Mouse (Mus musculus): ENCODE measurements around the gene Gabarapl1. TPM values are rescaled to one million over a fixed set of nuclear protein-coding genes. Genes with fewer than 3 reads are reported as not detected.

Gabarapl1 gene
- polyA plus RNA-seq, 1 experiment from 2014 or later: 54.4 TPM

GRCm38 (mm10) chr6:129581274-129581673 is 48.3 kb downstream of the Gabarapl1 start:
- no peak overlapping the region for H3K4me2 ChIP-seq (replicated peaks)
- H3K4me3 ChIP-seq (replicated peaks): no peak overlapping the region
- H3K4me1 ChIP-seq: no peaks in the 10 kb centered on the region
- H3K36me3 ChIP-seq: no peaks in the 10 kb centered on the region
- H3K27ac ChIP-seq (replicated peaks): no peak overlapping the region
- no peaks in the 10 kb centered on the region for H3K9me3 ChIP-seq (replicated peaks)
- WGBS: 51% methylated on average over 4 of the region's 4 CpGs
- no peaks in the 10 kb centered on the region for H3K27me3 ChIP-seq
- no peak overlapping the region for H3K9ac ChIP-seq
- no peak for ATAC-seq (ENCODE audit: insufficient number of reproducible peaks, low FRiP score, low TSS enrichment, low read depth)

GRCm38 (mm10) chr6:129581896-129582295 is 48.9 kb downstream of the Gabarapl1 start:
- no peaks in the 10 kb centered on the region for H3K9me3 ChIP-seq (replicated peaks)
- H3K4me3 ChIP-seq (replicated peaks): no peak overlapping the region
- ATAC-seq (ENCODE audit: insufficient number of reproducible peaks, low FRiP score, low TSS enrichment, low read depth): no peak
- H3K4me2 ChIP-seq (replicated peaks): no peak overlapping the region
- H3K36me3 ChIP-seq: no peaks in the 10 kb centered on the region
- no peak overlapping the region for H3K27ac ChIP-seq (replicated peaks)
- H3K4me1 ChIP-seq: no peaks in the 10 kb centered on the region
- WGBS: 80% methylated on average over 4 of the region's 4 CpGs
- no peak overlapping the region for H3K9ac ChIP-seq
- no peaks in the 10 kb centered on the region for H3K27me3 ChIP-seq

- Histone ChIP-seq H3K27me3 (no peaks in the 10 kb centered on the region), H3K4me2 (replicated peaks) (no peak overlapping the region), H3K36me3 (no peaks in the 10 kb centered on the region), H3K9ac (no peak overlapping the region), H3K27ac (replicated peaks) (no peak overlapping the region), H3K4me1 (no peaks in the 10 kb centered on the region), H3K4me3 (replicated peaks) (no peak overlapping the region), H3K9me3 (replicated peaks) (no peaks in the 10 kb centered on the region)
- WGBS: 68% methylated on average over 3 of the region's 3 CpGs
- no peak for ATAC-seq (ENCODE audit: insufficient number of reproducible peaks, low FRiP score, low TSS enrichment, low read depth)
Measured at GRCm38 (mm10) chr6:129583014-129583413, 50.1 kb downstream of the Gabarapl1 start.

- no peaks in the 10 kb centered on the region for H3K9me3 ChIP-seq (replicated peaks)
- no peak within 1 kb of the TSS for H3K9ac ChIP-seq
- WGBS: 71% methylated on average over 3 of the region's 3 CpGs
- H3K27me3 ChIP-seq: no peaks in the 10 kb centered on the region
- ATAC-seq (ENCODE audit: insufficient number of reproducible peaks, low FRiP score, low TSS enrichment, low read depth): no peak
- no peak within 1 kb of the TSS for H3K4me3 ChIP-seq (replicated peaks)
- no peaks in the 10 kb centered on the region for H3K4me1 ChIP-seq
- H3K36me3 ChIP-seq: no peaks in the 10 kb centered on the region
- H3K27ac ChIP-seq (replicated peaks): no peak within 1 kb of the TSS
- H3K4me2 ChIP-seq (replicated peaks): no peak within 1 kb of the TSS
Measured at GRCm38 (mm10) chr6:129591508-129591907, 58.5 kb downstream of the Gabarapl1 start, which contains the start of gene Klrd1. Gene Klrd1, plus strand, starts transcription at chr6:129591782.

Other genes starting within 250 kb of the Gabarapl1 start
- gene 4922502D21Rik, start 201.4 kb upstream of the Gabarapl1 start, polyA plus RNA-seq (2015; fragmentation: Nextera tagmentation; extraction: Ambion mirVana): 0.41 and 0.47 TPM in 2 replicates
- gene Clec12a, start 190.5 kb upstream of the Gabarapl1 start, polyA plus RNA-seq (2015; fragmentation: Nextera tagmentation; extraction: Ambion mirVana): 2.5 and 2.7 TPM in 2 replicates
- gene Clec12b, start 147.3 kb upstream of the Gabarapl1 start, polyA plus RNA-seq (2015; fragmentation: Nextera tagmentation; extraction: Ambion mirVana): 0.11 TPM in 1 of 2 replicates, not detected in the other
- gene Clec1b, start 135.9 kb upstream of the Gabarapl1 start, polyA plus RNA-seq (2015; fragmentation: Nextera tagmentation; extraction: Ambion mirVana): 0.33 and 0.57 TPM in 2 replicates
- 0.08 TPM in 1 of 2 replicates, not detected in the other for gene Clec9a, start 124.3 kb upstream of the Gabarapl1 start, polyA plus RNA-seq (2015; fragmentation: Nextera tagmentation; extraction: Ambion mirVana)
- 2.4 and 2.5 TPM in 2 replicates for gene Clec1a, start 81.2 kb upstream of the Gabarapl1 start, polyA plus RNA-seq (2015; fragmentation: Nextera tagmentation; extraction: Ambion mirVana)
- not detected in 2 replicates for gene Olr1, start 26.0 kb upstream of the Gabarapl1 start, polyA plus RNA-seq (2015; fragmentation: Nextera tagmentation; extraction: Ambion mirVana)
- not detected in 2 replicates for gene Tmem52b, start 20.6 kb upstream of the Gabarapl1 start, polyA plus RNA-seq (2015; fragmentation: Nextera tagmentation; extraction: Ambion mirVana)
- gene Klre1, start 44.7 kb downstream of the Gabarapl1 start, polyA plus RNA-seq (2015; fragmentation: Nextera tagmentation; extraction: Ambion mirVana): 0.13 TPM in 1 of 2 replicates, not detected in the other
- gene Klrd1, start 58.6 kb downstream of the Gabarapl1 start, polyA plus RNA-seq (2015; fragmentation: Nextera tagmentation; extraction: Ambion mirVana): 0.37 TPM in 1 of 2 replicates, not detected in the other
- 0.16 TPM in 1 of 2 replicates, not detected in the other for gene Klrk1, start 90.7 kb downstream of the Gabarapl1 start, polyA plus RNA-seq (2015; fragmentation: Nextera tagmentation; extraction: Ambion mirVana)
- gene Klrc3, start 110.2 kb downstream of the Gabarapl1 start, polyA plus RNA-seq (2015; fragmentation: Nextera tagmentation; extraction: Ambion mirVana): not detected in 2 replicates
- not detected in 2 replicates for gene Klrc2, start 127.5 kb downstream of the Gabarapl1 start, polyA plus RNA-seq (2015; fragmentation: Nextera tagmentation; extraction: Ambion mirVana)
- gene Klrc1, start 145.8 kb downstream of the Gabarapl1 start, polyA plus RNA-seq (2015; fragmentation: Nextera tagmentation; extraction: Ambion mirVana): 0.24 TPM in 1 of 2 replicates, not detected in the other
- gene Klri1, start 184.0 kb downstream of the Gabarapl1 start, polyA plus RNA-seq (2015; fragmentation: Nextera tagmentation; extraction: Ambion mirVana): not detected in 2 replicates
- gene Klri2, start 207.3 kb downstream of the Gabarapl1 start, polyA plus RNA-seq (2015; fragmentation: Nextera tagmentation; extraction: Ambion mirVana): not detected in 2 replicates